Mouse (Mus musculus) testis, postnatal 10 days (tissue): ENCODE data around the gene Eef2k.
A peak's percentile ranks its signal among the peaks of the same experiment; 100 is the strongest.

ENCODE experiments used
- DNase-seq: peaks from one replicate; pipeline ENCODE4 v3.0.0; 2021; ENCODE audit warnings: low spot score

Gene Eef2k

DNA sequence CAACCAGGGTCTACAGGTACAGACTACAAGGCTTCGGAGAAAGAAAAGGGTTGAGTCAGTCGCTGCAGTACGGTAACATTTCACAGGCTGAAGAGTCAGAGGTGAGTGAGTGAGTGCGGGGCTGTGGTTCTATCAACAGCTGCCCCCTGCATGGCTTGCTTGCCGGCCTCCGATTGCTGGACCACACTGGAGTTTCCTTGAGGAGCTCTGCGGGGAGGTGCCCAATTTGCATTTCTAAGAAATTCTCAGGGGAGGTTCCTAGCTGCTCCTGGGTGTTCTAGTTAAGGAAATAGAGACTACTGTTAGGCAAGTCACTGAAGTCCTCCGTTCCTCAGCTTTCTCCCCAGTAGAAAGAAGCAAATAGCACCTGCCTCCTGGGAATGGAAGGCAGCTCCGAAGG is 2.1 kb downstream of the Eef2k start:
- DNase-seq = no peak

DNA sequence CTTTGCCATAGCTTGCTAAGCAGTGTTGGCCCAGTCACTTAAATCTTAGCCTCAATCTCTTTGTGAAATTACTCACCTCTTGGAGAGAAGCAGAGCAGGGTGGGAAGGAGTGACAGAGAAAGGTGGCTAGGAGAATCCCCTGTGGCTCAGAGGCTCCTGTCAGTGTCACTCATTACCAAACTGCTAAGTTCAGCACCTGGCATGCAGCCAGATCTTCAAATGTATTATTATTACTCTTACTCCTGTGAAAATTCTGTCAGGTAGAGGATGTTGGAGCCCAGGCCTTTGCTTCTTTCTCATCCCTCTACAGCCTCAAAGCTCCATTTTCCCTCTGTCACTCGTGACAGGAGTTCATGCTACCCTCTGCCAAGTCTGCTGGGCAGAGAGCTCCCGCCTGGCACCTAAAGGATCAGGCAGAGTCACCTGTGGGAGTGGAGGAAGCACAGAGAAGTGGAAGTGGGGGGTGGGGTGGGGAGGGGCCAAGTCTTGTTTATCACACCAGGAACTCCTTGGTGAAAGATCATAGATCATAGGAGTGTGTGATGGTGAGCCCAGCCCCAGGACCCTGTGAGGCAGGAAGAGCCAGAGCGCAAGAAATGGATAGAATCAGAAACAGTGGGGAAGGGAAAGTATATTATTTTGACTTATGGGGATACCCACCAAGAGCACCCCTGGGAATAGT is 6.3 kb downstream of the Eef2k start:
- no peak for DNase-seq

DNA sequence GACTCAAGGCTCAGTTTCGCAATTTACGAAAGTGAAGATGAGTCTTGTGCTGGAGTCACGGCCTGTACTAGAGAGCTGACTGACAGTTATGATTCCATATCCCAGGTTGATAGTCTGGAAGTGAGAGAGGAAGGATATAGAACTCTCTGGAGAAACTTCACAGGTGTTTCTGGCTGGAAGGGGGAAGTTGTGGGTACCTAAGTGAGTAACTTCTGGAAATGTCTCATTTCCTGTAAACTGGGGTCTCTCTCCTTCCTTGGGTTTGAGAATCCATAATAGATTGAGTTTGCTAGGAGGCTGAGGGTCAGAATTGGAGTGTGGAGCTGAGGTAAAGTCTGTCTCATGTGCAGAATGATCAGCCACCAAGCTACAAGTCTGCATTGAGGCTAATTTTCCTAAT is 7.5 kb downstream of the Eef2k start:
- DNase-seq = no peak

DNA sequence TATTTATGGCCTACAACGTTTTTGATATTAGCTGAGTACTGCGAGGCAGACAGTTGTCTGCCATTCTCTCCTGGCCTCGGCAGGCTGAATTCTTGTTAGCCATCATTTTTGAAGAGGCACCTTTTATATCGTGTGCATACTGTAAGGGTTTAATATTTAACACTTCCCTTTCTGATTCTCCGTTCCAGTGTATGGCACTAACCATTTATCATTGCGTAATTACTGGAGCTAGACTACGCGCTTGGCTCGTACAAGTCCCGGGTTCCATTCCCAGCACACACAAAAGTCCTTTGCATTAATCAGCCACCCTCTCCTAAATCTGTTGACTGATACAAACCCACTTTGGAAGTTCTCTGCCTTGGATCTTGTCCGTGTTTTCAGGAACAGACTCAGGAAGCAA is 17.2 kb downstream of the Eef2k start:
- DNase-seq = no peak

DNA sequence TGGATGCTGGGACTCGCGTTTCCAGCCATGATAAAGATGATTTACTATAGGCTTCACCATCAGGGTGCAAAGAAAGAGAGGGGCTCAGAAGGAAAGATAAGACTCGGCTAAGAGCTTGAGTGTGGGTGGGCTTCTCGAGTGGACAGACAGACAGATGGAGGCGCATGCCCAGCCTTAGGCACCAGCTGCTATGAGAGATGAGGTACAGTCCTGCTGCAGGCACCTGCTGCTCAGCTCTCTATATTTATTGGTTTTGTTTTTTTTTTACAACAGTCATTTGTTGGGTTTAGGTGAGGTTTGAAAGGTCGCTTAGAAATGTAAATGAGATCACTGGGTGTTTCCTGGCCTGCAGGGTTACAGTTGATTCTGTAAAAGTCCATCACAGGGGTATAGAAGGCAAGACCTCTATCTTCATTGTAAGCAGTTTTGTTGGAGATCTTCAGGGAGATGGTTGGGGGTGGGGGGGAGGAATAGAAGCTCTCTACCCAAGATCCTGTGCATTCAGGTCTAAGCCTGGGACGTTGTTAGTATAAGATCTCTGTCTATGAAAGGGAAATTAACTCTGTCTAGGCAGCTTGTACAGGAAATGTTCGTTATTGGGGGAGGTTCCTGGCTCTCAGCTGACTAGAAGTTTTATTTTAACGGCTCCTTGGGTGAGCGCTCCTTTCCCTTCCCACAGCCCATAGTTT is 18.3 kb downstream of the Eef2k start:
- no peak for DNase-seq

DNA sequence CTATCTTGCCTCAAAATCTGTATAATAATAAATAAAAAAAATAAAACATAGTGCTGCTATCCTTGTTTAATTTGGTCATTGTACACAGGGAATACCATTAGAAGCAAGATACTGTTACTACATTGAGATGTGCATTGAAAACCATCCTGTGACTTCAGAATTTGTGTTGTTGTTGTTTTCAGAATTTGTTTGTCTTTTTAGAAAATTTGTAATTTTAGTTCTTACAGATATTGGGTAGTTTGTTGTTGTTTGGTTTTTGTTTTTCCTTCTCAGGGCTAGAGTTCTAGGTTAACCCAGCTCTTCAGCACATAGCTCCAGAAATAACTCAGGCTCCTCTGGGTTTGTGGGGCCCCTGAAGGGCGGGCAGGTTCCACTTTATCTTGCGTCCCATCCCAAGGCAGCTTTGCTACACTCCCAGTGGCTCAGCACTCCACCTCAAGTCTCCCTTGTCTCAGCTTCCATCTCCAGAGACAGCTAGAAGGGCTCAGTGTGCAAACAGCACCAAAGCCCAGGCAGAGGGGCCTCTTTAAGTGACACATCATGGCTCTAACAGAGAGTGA is 18.9 kb downstream of the Eef2k start:
- no peak for DNase-seq

DNA sequence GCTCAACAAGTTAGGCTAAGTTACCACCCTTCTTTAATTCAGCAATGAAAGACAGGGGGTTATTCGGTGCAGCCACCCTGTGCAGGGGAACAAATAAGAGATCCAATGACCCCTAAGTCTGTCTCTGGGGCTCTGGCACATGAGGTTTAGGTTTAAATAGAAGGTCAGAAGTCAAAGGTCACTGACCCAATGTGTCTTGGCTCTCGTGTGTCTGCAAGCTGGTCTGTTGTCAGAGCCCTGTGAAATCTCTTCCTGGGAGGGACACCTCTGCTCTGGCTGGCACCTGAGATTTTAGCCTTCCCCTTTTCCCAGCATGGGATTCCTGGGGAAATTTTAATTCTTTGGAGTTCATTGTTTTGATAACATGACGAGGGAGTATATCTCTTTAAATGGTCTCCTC is 19.6 kb downstream of the Eef2k start:
- no peak for DNase-seq

DNA sequence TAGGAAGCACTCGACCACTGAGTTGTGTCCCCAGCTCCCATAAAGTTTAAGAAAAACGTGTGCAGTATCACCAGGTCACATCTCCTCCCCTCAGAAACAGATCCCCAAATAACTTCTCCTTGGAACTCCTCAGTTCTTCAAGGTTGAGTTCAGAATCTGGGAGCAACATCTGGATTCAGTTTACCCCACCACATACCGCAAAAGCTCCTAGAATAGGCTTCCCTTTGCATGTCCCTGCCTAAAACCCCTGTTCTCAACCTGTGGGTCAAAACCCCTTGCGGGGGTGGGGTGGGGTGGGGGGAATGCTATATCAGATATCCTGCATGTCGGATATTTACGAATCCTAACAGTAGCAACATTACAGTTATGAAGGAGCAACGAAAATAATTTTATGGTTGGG is 20.0 kb downstream of the Eef2k start:
- DNase-seq = no peak

DNA sequence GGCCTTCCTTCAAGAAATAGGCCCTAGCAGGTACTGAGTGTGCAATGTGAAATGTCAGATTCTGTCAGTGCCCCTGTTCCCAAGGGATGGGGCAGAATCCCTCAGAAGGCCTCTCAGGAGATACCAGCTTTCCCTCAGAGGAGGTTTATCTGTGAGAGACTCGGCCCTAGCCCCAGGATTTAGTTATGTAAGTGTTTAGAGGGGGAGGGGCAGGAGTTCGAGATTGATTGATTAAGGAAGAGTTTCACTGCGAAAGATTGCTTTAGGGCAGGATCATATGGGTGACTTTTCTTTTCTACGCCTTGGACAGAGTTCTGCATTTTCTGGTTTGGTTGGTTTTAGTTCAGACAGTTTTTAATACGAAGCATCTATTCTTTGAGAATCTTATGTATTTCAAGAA is 20.8 kb downstream of the Eef2k start:
- DNase-seq = no peak

DNA sequence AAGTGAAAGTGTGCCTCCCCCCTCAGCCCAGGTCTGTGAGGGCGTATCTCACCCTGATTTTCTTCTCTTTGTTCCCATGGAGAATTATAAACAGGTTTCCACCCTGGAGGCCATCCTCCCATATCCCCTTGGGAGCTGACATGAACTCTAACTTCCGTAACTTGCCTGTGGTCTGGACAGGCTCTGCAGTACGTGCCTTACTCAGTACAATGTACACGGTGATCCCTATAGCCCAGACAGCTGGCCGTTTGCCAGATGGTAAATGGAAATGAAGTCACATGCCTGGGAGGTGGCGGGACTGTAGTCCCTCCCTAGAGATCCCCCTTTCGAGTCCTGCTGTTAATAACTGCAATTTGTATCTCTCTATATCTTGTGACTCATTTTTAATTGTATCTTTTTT is 22.5 kb downstream of the Eef2k start:
- DNase-seq = peak; percentile 55

DNA sequence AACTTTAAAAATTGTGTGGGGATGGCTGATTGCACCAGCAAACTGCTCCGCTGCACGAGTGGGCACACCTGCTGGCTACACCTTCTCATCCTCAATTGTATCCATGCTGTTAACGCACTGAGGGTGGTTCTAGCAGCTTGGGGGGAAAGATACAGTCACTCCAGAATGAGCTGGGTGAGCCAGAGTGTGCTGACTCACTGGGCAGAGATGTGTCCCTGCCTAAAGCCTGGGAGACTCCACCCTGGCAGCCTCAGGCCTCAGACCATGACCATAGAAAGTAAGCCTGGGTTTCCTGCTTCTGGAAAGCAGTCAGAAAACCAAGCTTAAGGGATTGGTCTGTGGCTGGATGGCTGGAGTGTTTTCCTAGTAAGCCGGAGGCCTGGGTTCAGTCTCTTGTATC is 23.2 kb downstream of the Eef2k start:
- DNase-seq = no peak

DNA sequence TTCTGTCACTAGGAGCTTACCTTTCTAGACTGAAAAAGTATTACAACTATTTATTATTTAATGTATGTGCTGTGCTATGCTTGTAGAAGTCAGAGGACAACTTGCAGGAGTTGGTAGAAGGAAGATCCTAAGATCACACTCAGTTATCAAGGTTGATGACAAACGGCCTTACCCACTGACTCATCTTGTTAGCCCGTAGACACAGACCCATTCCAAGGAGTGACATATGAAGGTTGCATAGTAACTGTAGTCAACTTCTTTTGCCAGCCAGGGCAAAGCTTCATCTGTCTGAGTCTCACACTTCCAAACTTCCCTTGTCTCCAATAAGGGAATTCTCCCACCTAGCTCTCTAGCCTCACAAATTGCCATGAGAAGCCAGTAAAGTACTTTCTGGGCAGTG is 24.1 kb downstream of the Eef2k start:
- no peak for DNase-seq

DNA sequence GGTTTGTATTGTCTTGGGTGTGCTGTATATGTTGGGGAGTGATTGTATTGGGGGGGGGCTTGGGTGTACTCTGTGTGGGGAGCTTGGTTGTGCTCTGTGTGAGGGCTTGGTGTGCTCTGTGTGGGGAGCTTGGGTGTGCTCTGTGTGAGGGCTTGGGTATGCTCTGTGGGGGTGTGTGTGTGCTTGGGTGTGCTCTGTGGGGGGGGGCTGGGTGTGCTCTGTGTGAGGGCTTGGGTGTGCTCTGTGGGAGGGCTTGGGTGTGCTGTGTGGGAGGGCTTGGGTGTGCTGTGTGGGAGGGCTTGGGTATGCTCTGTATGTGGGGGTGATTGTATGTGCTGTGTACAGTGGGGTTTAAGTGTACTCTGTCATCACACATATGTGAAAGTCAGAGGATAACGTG is 25.1 kb downstream of the Eef2k start:
- DNase-seq = no peak

DNA sequence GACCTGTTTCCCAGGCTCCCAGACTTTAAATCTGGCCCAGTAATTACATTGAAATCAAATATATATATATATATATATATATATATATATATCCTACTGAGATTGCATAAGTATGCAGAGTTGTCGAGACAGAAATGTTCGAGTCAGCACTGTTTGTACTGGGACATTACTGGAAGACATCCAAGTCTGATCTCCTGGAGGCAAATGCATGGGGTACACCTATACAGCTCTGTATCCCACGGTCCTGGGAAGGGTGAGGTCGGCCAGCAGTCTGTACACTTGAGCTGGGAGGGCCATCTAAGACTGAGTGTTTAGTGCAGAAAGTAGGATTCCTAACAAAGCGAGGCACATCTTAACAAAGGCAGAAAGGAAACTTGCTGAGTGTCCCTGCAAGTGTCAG is 27.3 kb downstream of the Eef2k start:
- no peak for DNase-seq

DNA sequence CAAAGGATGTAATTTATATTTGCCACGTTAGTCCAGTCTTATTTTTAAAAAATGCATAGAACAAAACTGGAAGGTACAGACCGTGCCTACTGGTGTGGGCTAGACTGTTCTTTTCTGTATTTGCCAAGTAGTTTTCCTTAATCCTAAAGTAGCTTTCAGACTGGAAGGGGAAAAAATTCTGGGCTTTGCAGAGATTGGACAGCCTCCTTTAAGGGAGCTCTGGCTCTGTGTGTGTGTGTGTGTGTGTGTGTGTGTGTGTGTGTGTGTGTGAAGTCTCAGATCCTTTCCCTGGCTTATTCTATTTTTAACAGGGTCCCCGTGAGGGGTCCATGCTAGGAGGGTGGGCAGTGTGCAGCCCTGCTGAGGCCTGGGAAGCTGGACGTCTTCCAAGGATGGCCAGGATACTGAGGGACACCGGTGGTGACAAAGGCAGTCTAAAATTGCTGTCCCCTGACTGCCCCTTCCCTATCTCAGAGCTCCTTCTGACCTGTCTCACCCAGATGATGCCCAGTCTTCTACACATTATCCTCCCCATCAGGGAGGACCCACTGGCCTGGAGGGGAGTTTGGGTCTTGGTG is 27.9 kb downstream of the Eef2k start:
- DNase-seq = no peak

DNA sequence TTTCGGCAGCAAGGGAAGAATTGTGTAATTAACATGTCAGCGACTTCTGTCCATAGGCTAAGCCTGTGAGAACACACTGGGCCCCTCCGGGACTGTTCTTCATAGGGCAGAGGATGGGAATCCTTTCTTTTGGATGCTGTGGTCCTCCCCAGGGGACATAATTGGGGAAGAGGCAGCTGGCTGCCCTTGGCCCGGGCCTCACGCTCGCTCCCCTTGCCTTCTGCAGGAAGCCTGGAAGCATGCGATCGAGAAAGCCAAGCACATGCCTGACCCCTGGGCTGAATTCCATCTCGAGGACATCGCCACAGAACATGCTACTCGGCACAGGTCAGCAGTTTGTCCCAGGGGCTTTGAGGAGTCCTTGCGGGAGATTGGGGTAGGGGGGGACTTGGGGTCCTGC is 30.5 kb downstream of the Eef2k start:
- no peak for DNase-seq

DNA sequence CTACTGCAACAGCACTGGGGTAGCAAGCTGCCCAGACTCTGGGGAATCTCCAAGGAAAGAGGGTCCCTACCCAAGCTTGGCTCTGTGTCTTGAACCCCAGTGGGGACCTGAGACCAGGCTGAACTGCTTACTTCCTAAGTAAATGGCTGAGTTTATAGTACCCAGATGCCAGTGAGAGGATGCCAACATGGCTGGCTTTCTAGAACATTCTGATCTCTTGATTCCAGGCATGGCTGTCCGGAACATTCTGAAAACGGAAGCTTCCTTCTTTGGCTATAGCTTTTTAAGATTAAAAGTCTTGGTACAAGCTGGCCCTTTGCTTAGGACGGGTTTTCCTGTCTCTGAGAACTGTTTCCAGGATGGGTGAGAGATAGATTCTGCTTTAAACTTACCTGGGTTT is 31.4 kb downstream of the Eef2k start:
- DNase-seq = no peak

DNA sequence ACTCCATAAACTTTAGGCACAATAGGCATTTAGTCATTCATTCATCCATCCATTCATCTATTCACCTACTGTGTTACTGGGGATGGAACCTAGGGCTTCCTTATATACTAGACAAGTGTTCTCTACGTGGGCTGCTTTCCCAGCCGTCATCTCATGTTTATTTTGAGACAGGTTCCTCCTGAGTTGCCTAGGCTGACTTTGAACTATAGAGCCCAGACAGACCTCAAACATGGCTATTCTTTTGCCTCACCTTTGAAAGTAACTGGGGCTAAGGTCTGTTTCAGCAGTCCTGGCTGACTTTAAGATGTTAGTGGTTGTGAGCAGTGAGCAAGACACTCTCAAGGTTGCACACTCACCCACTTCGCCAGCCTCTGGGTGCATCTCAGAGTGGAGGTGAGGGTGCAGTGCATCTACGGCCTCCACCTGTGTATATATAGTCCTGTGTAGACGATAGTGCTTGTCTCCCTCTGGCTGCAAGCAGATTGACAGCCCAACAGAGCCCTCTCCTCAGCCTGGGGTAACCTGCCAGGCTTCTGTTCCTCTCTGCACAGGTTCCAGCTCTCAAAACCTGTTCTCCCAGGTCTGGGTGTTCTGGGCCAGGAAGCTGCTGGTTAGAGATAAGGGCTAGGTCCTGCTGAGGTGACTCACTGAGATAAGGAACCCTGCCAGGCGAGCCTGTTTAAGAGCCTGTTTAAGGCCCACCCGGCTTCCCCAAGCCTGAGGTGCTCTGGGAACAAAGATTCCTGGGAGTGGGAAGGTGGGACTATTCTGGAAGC is 32.3 kb downstream of the Eef2k start:
- DNase-seq = no peak

DNA sequence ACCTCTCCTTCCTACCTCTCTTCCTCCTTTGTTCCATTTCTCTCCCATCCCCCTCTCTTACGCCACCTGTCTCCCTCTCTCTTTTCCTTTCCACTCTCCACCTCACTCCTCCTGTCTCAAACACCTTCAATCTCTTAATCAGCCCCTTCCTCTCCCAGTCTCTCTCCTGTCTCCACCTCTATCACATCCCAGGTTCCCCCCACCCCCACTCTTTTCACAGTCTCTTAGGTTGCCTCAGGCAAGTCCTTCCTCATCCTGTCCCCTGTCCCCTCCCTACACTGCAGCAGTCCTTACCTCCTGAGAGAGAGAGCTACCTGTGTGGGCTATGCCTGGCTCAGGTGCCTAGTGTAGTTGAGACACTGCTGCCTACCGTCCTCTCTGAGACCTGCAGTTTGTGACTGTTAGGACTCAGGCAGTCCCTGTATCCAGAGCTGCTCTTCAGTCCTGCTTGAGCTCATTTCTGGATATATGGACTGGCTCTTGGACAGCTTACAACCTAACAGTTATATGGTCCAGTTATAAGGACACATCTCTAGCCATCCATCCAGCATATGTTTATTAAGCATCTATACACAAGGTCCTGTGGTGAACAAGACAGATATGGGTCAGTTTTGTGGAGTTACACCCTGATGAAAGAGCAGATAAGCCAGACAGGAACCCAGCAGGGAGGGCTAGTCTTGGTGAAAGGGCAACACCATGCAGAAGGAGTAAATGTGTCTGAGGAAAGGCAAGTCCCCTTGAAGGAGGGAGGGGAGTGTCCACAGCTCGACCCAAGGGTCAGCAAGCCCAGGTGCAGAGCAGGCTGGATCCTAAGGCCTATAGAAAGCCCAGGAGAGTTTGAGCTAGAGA is 33.1 kb downstream of the Eef2k start:
- no peak for DNase-seq

DNA sequence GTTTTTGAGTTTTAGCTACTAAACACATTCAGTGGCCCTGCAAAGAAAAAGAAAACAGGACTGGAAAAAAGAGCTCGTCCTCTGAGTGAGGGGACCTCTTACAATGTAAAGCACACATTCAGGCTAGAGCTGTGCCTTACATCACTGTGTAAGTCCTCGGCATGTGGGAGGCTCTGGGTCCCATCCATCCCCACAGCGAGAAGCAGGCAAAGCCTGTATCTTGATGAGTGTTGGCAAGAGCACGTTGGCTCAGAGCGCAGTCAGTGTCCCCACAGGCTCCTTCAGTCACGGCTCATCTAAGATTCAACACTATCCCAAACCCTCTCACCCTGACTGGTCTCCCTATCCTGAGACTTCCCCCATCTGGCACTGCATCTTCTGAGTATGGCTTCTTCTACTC is 35.6 kb downstream of the Eef2k start:
- no peak for DNase-seq

DNA sequence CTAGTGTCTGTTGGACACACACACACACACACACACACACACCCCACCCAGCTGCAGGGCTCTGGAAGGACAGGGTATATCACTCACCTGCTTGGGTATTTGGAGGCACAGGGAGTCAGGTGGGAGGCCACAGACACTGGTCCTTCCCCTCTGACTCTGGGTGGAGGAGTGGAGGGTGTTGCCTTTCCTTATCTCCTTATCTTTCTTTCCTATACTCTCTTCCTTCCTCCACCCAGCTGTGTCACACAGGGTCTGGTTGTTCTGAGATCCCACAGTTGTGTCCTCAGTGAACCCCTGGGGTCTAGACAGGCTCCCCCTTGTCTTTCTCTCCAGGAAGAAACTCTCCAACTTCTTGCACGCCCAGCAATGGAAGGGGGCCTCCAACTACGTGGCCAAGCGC is 37.3 kb downstream of the Eef2k start:
- no peak for DNase-seq

DNA sequence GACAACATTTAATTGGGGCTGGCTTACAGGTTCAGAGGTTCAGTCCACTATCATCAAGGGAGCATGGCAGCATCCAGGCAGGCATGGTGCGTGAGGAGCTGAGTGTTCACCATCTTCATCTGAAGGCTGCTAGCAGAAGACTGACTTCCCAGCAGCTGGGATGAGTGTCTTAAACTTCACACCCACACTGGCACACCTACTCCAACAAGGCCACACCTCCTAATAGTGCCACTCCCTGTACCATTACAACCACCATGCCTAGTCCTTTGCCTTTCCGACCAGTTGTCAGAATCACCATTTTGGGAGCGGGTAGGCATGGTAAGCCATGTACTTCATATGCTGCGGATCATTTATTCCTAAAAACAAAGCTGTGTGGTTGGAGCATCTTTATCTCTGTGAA is 38.1 kb downstream of the Eef2k start:
- DNase-seq = no peak
